Mouse (Mus musculus): Measurements from ENCODE around the gene Tlcd1.

GRCm38 (mm10) chr11:78138023-78138422, 38.5 kb upstream of the Tlcd1 start:
- TF ChIP-seq POLR2A (IDR thresholded peaks at IDR 0.05; ENCODE audit: control insufficient read depth in 1 of 2, insufficient read depth in 1 of 2, low read depth in 1 of 2, low read length in 2 of 2, poor library complexity in 1 of 2) = no peak
- no peak for TF ChIP-seq EP300 (IDR thresholded peaks at IDR 0.05; ENCODE audit: low read depth in 1 of 2, low read length in 2 of 2)

All from MEL (cell line).